ENCODE assay signal across 22 mouse cellular contexts in the genomic region with DNA sequence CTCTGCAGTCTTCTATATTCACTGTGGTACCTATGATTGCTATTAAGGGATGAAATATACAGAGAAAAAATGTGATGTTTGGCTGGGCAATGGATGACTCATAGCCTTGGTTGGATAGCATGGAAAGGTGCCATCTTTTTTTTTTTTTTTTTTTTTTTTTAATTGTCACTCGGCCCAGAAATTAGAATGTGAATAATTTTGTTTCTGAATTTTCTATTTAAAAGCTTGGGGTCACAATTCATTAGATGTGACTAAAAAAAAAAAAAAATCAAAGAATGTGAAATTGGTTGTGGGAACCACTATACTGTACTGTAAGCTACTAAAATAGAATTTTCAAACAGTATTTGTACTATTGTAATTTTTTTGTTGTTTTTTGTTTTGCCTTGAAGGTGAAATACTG.
DNase-seq lines count a peak whose midpoint lies in the region; ATAC-seq lines count a peak whose summit lies in the region.
"Had no signal": no experiment of that assay in that cellular context is flagged by ENCODE, and none has a peak within 500 bp of the region (broad histone marks: within the 10 kb centered on the region; RNA-seq: fewer than 3 reads in every experiment).

No protein-coding gene starts in this region.

- DNase-seq in 3T3-L1 (ENCODE audit: low read depth, low spot score) (peak; percentile 44), NIH3T3 (ENCODE audit: low read depth) (peak; percentile 9)
- DNase-seq in Muller cell, postnatal 12 days (ENCODE audit: inconsistent ontology term): peak; percentile 91
- DNase-seq in fibroblast of lung, adult 2 months (ENCODE audit: low read depth): peak; percentile 15
- DNase-seq in frontal cortex, postnatal 36 days (ENCODE audit: low spot score in 2 of 2): no peak
- DNase-seq in gastrocnemius, postnatal 14 days: no peak
- no peak for DNase-seq in kidney, adult 11 months
- DNase-seq: adrenal gland, adult 2 months; adrenal gland, adult 8-10 months; adrenal gland, postnatal 10 days; adrenal gland, postnatal 14 days; adrenal gland, postnatal 25 days; adrenal gland, postnatal 36 days; B cell, adult 2 months; cerebellum, adult 11 months; cerebellum, adult 11-12 months; cerebellum, adult 18-20 months; cerebellum, adult 8-10 months had no signal

- intact Hi-C loops in gastrocnemius, postnatal 14 days (cut with DNase I; ENCODE audit: low total_unique reads): no loop called here

- ATAC-seq in monocyte, adult 5-6 weeks (replicated peaks; ENCODE audit: insufficient number of reproducible peaks, low FRiP score, low TSS enrichment, poor library complexity, severe bottlenecking): no peak
- ATAC-seq: activated CD4-positive, CD25-positive, alpha-beta regulatory T cell, adult 4 months; CD4-positive, CD25-positive, alpha-beta regulatory T cell, adult 4 months; Patski had no signal

Comparison
In these comparisons a context has a peak if more than half of its experiments do, and no peak if none do; other contexts are left out.
1. DNase-seq: peak in 3T3-L1 (single experiment), Muller cell, postnatal 12 days (single experiment), NIH3T3 (single experiment) and fibroblast of lung, adult 2 months (single experiment); none in frontal cortex, postnatal 36 days (0 of 2), gastrocnemius, postnatal 14 days (single experiment) and kidney, adult 11 months (single experiment).